Mouse (Mus musculus): ENCODE results near the gene Etnk2. TPM values are rescaled to one million over a fixed set of nuclear protein-coding genes. Genes with fewer than 3 reads are reported as not detected.

Etnk2 gene
- total and polyA plus RNA-seq, 3 experiments = 6.2 to 13.5 (median 8.2) TPM

- DNase-seq = no peak
Measured at GRCm38 (mm10) chr1:133351762-133352161, 11.6 kb upstream of the Etnk2 start.

DNA sequence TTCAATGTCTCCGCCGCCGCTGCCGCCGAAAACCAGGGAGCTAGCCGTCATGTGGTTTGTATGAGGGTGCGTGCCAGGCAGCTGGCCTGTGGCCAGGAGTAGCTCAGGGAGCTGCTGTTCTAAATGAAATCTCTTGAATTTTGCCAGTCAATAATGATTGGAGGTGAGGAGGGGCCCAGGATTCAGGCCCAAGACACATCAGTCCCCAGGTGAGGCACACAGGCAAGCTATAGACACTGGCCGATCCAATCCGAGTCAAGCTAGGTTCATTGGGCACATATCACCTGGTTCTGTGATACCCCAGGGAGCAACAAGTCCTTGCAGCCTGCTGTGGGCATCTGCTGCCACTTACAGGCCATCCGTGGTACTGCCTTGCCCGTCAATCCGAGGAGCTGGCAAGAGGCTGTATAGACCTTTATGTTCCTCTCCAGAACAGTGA, 10.0 kb upstream of the Etnk2 start:
- DNase-seq = peak; percentile 90

DNA sequence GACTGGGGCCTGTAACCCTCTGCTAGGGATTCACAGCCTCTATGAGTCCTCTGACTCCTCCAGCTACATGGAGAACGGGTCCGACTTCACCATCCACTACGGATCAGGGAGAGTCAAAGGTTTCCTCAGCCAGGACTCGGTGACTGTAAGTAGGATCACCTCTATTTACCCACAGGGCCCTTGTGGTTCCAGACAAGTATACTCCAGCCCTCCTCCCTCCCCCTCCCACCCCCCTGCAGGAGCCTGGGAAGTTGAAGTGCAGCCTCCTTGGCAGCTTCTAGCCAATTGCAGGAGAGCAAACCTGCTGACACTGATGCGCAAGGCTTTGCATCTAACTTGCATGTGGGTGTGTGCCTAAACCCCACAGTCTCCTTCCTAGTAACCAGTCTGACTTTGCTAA, 7.9 kb upstream of the Etnk2 start:
- no peak for DNase-seq

GRCm38 (mm10) chr1:133355912-133356311, 7.5 kb upstream of the Etnk2 start:
- no peak for DNase-seq

- no peak for DNase-seq
Measured at GRCm38 (mm10) chr1:133356330-133356729, 7.0 kb upstream of the Etnk2 start.

DNA sequence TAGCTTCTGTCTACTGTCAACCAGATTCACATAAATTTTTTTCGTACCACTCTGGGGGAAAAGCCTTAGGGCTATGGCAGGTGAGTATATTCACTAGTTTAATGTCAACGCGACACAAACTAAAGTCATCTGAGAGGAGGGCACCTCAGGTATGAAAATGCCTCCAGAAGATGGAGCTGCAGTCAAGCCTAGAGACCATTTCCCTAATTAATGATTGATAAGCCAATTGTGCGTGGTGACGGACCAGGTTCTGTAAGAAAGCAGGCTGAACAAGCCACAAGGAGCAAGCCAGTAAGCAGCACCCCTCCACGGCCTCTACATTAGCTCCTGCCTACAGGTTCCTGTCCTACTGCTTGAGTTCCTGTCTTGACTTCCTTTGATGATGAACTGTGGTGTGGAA, 2.4 kb upstream of the Etnk2 start:
- DNase-seq = no peak

GRCm38 (mm10) chr1:133362103-133362502, 1.3 kb upstream of the Etnk2 start:
- DNase-seq = no peak

DNA sequence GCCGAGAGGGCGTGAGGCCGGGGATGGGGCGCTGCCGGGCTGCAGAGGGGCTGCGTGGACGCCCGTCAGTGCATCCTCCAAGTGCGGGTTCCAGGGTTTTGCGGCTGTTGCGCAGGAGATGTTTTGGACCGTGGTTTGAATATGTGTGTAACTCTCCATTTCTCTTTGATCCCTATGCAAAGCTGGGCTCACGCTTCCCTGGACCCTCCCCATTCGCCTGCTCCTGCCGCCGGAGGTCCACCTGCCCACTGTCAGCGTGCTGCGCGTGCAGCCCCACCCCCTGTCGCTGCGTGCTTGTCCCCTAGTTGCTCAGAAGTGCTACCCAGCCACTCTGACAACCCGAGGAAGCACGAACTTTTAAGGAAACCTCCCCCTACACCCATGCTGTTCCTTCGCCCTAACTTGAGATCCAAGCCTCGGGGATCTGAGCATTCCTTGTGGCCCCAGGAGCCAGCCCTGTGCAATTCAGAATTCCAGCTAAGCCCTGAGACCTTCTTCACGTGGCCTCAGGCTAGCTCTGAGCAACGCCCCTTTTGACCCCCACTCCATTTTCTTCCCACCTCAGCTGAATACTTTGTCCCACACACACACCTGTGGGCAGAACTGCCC, 754 bp downstream of the Etnk2 start:
- DNase-seq = no peak

DNA sequence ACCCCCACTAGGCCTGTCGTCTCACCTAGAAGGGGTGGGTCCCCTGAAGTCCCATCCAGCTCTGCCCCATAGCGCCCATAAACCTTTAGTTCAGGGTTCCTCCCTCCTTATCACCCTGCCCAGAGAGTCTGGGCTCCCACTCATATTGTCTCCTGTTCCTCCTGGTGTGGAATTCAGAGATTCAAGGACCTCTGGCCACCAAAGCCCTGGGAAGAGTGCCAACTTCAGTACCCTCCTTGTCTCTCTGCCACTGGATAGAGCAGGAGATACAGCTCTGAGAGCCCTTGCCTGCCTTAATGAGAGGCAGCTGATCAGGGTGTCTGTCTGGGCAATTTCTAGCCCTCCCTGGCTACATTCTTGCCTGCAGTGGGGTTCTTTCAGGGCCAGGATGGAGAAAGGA, 1.5 kb downstream of the Etnk2 start:
- peak; percentile 45 for DNase-seq

DNA sequence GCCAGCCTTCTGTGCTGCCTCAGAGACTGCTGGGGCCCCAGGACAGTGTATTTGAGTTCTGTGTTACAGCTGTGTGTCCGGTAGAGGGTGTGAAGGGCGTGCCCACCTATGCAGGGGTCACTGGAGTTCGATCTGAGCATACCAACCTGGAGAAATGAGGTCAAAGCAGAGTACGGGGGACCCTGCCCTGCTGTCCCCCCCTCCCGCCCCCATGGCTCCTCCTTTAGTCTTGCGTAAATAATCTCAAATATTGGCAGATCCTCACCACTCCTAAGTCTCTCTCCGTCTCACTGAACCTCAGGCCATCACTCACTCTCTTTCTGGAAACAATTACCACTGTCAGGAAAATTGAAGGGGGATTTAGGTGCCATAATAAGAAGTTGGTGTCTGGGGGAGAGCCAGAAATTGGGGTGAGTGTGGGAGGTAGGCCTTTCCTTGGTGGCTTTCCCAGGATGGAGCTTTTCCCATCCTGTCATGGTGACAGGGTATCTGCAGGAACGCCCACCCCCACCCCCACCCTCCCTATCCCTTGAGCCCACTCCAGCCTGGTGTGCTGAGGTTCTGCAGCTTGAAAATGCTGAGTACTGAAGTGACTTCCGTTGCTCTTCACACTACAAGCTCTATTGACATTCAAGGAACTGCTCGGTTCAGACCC, 3.7 kb downstream of the Etnk2 start:
- no peak for DNase-seq

DNA sequence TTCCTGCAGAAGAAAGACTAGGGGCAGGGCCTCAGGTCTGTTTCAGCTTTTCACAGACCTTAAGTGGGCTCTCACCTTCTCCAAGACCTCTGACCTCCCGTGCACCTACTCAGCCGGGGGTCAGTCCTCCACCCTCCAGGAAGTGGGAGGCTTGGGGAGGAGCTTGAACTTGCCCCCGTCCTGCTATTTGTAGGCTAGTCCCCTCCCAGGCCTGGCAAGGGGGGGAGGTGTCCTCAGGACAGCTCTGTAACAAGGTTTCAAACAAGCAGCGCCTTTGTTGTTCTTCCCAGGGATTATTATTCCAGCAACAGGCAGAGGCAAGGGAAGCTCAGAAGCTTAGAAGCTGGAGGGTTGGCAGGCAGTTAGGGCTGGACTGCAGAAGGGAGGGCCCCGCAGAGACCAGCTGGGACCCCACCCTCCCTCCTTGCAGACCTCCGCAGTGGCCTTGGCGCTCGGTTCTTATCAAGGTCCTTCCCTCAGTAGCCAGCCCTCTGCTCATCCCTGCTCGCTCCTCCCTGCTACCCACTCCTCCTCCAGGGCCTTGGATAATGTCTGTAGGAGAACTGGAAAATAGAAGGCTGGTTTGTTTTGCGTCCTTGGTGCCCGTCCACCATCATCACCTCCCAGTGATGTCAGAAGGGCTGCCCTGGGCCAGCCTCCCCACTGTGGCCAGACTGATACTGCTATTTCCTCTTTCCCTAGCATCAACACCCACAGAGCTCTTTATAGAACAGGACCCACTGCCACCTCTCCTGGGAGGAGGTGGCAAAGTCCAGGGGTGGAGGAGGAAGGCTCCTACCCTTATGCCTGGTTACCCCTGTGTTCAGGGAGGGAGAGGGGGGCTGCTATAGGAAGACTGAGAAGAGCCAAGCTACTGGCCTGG, 4.5 kb downstream of the Etnk2 start:
- DNase-seq = peak; percentile 69

DNA sequence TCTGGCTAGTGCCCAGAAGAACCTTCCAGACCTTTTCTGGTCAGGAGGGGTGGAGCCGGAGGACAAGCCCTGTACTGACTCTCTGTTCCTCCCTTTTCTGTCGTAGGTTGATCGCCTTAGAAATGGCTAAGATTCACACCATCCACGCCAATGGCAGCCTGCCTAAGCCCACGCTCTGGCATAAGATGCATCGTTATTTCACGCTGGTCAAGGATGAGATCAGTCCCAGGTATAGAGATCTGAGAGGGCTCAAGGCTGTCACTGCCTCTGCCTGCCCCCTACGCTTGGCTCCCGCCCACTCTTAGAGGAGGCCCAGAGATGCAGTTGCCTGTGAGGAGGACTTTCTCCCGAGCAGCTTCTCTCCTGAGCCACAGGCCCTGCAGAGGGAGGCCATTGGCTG, 5.3 kb downstream of the Etnk2 start:
- peak; percentile 53 for DNase-seq

- no peak for DNase-seq
Measured at GRCm38 (mm10) chr1:133370352-133370751, 7.0 kb downstream of the Etnk2 start.

- DNase-seq = peak; percentile 36
Measured at GRCm38 (mm10) chr1:133371431-133371830, 8.1 kb downstream of the Etnk2 start.

GRCm38 (mm10) chr1:133372113-133372512, 8.7 kb downstream of the Etnk2 start:
- peak; percentile 79 for DNase-seq

DNA sequence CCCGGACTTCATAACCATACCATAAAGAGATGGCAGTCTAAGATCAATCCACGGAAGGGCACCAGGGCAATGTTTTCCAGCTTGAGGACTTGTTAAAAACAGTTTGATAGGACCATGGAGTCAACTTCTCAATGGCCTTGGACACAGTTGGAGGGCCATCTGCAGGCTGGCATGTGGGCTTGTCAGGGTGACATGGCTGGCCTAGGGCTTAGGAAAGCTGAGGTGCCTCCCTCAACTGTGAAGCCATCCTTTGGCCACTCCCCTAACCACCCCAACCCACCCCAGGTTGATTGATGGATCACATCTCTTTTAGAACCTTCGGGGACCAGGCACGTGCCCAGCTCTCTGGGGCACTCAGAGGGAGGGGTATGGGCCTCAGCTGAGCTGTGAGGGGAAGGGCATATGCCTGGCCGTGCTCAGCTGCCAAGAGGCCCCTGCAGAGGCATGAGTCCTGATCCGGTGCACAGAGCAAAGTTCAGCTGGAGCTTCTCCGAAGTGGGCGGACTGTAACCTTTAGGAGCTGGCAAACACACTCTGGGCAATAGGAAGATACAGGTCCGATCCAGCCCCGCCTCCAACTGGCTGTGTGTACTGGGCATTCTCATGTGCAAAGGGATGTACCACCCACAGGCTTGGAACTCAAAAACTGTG, 12.4 kb downstream of the Etnk2 start:
- DNase-seq = no peak

- no peak for DNase-seq
Measured at GRCm38 (mm10) chr1:133377547-133377946, 14.2 kb downstream of the Etnk2 start.

GRCm38 (mm10) chr1:133379254-133379985, 16.0 kb downstream of the Etnk2 start:
- DNase-seq = no peak

GRCm38 (mm10) chr1:133379986-133380320, 16.6 kb downstream of the Etnk2 start:
- DNase-seq = no peak

DNA sequence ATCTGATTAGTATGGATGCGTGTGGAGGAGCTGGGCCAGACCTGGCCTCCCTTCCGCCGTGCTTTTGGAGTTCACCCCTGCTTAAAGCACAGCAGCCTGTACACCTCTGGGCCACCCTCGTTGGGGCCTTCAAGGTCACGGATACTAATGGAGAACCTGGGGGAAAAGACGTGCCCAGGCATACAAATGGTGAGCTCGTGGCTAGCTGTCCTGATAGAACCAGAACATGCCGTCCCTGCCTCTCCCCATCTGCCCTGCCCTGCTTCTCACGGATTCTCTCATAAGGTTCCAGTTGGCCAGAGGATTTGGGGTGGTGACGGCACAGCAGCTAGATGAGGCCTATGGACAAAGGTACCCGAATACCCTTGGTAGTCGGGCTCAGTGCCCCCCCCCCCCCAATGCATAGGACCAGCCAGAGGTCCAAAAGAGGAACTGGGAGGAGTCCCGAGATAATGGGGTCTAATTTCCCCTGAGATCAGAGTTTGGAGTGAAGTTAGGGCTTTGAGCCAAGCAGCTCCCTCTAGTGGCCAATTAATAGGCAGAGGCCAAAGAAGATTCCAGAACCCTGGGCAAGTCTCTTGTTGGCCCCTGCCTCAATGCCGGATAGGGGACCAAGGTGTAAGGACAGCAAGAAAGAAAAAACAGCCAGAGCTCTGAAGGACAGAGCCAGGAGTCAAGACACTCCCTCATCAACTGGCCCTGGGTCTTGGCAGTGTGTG, 17.1 kb downstream of the Etnk2 start:
- DNase-seq = no peak

GRCm38 (mm10) chr1:133382008-133382407, 18.6 kb downstream of the Etnk2 start:
- DNase-seq = peak; percentile 47

All from adrenal gland, adult 2 months (tissue).